Mouse (Mus musculus): ENCODE results near the gene Cradd.

Gene Cradd

DNA sequence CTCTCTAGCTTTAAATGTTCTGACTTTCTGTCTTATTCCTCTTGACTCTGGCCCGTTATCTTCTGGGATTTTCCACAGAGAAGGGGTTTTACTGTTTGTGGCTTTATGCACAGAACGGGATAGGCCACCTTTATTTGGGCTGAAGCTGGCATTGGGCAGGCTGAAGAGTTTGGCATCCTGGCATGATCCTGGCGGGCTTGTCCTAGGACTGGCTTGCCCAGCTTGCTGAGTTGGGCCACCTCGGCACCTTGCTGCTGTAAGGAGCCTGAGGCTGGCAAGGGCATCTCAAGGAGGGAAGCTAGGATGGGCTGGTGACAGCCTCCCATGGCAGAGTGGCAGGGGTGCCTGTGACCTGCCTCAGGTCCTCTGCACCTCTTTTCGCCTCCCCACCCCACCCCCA lies 55.6 kb downstream of the Cradd start:
- no peak for DNase-seq

DNA sequence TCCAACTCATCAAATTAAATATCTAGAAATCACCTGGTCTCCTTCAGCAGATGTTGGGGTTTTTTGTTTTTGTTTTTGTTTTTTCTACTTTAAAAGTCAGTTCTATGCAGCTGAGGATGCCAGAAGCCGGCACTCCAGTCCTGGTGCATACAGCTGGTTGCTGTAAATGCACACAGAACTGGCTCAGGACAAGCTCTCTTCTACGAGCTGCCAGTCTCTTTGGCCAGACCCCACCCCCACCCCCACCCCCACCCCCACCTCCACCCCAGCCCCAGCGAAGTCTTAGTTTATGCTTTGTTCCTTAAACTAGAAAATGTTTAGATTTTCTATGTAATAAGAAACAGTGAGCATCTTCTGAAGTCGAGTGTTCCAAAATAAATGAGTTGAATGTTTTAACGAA lies 57.0 kb downstream of the Cradd start:
- DNase-seq, result no peak

DNA sequence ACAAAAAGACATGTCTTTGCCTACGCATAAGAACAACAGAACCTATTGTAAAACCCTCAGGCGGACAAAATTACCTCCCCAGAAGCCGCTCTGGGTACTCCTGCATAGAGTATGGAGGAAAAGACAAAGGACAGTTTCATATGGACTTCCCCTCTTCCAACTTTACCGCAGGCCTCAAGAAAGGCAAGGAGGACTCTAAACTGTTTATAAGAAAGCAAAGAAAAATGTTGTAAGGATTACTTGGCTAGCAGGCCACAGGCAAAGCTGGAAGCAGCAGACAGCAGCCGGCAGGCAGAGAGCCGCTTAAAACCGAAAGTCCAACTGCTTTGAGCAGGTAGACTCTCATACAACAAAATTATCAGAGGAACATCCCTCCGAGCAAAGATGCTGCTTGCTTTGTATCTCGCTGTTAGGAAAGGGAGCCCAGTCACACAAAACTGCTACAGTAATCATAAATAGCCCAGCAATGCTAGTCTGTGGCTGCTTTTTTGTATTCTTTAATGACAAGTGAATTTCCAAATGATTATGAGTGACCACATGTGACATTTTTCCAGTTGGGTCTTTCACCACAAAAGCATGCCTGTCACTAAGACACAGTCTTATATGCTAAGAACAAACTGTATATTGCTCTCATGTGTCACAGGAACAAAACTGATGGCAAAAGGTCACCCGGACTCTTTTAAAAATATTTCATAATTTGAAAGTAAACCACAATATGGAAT lies 57.7 kb downstream of the Cradd start:
- no peak for DNase-seq

DNA sequence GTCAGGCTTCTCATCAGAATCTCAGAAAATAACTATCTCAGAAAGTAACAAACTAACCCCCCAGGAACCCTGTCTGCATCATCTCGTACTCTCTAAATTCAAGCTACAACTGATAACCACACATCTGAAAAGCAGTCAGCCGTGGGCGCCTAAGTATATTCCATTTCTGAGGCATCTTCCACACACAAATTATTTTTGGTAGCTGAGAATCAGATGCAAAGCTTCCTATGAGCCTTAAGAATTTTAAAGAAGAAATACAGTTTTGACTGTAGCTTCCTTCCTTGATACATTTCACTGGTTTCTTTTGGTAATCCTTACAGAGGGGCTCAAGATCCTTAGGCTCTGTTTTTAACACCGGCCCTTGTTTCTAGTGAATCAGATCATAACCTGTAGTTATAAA lies 58.4 kb downstream of the Cradd start:
- no peak for DNase-seq

- peak; percentile 70 for DNase-seq
Observed at GRCm38 (mm10) chr10:95264485-95265321, 59.2 kb downstream of the Cradd start.

GRCm38 (mm10) chr10:95262388-95262787 lies 61.5 kb downstream of the Cradd start:
- DNase-seq, result peak; percentile 76

DNA sequence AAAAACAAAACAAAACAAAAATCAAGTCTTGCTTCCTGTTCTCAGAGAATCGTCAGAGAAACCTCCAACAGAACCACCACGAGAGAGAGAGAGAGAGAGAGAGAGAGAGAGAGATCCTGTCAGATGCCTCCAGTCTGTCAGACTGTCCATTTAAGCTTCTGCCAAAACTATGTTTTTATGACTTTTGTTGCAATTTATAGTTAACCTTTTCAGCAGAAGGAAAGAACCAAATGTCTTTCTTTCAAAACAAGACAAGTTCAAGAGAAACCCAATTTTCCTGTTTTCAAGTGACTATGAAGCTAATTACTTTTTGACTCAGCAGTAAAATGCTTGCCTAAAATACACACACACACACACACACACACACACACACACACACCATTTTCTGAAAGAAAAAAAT lies 62.7 kb downstream of the Cradd start:
- no peak for DNase-seq

GRCm38 (mm10) chr10:95260420-95260819 lies 63.5 kb downstream of the Cradd start:
- no peak for DNase-seq

- no peak for DNase-seq
Observed at GRCm38 (mm10) chr10:95258471-95259155, 65.3 kb downstream of the Cradd start.

GRCm38 (mm10) chr10:95257979-95258378 lies 66.0 kb downstream of the Cradd start:
- DNase-seq, result no peak

DNA sequence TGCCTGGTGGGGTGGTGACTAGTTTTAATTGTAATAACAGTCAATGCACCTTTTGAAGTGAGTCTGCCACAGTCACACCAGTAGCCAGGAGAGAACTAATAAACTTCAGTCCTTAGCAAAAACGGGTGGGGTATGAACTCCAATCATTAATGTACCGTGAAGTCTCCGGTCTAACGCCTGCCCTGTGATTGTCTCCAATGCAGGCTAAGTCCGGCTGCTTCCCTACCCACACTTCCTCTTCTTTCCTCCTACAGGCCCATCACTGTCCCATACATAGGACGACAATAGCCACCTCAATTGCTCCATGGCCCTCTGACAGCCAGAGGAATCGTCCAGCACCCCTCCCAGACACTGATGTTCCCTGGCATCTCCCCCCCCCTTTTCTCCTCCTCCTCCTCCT lies 67.8 kb downstream of the Cradd start:
- DNase-seq, result no peak

DNA sequence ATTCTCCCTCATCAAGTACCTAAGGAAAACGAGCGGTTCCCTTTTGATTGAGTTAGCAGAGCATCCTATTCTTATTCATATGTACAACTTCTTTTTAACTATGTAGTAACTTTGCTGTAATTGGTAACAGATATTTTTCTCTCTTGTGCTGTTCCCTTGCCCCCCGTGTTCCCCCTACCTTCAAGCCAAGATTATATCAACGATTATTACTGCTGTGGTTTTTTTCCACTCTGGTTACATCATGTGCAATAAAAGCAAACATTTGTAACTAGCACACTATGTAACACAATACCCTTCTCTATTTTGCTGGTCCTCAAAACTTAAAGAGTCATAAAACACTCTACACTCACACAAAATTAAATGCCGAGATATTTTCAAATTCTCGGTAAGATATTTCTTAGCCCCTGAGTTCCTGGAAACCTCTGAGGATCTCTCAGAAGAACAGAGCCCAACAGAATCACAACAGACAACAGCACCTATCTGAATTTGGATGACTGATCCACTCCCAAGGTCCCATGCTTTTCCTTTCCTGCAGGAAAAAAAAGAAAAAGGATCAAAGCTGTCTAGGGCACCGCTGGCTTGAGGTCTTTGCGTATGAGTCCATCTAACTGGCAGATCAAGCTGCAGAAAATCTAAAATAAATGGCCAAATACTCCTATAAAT lies 68.8 kb downstream of the Cradd start:
- DNase-seq, result no peak

GRCm38 (mm10) chr10:95254453-95255001 lies 69.4 kb downstream of the Cradd start:
- DNase-seq, result no peak

GRCm38 (mm10) chr10:95254046-95254445 lies 69.9 kb downstream of the Cradd start:
- no peak for DNase-seq

DNA sequence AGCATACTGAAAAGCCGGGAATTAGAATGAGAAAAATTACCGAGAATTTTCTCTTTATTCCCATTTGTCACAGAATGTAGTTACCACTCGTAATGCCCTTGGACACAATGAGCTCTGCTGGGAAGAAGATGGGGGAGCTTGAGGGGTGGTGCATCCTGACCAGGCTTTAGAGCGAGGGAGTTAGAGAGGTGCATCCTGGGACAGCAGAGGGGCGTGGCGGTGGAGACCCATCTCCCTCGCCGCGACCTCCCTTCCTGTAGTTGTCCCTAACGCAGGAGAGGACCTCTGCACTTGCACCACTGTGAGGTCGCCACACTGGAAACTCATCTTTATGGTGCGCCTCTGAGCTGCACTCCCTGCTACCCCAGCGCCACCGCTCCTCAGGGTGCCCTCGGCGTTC lies 72.3 kb downstream of the Cradd start:
- DNase-seq, result no peak

DNA sequence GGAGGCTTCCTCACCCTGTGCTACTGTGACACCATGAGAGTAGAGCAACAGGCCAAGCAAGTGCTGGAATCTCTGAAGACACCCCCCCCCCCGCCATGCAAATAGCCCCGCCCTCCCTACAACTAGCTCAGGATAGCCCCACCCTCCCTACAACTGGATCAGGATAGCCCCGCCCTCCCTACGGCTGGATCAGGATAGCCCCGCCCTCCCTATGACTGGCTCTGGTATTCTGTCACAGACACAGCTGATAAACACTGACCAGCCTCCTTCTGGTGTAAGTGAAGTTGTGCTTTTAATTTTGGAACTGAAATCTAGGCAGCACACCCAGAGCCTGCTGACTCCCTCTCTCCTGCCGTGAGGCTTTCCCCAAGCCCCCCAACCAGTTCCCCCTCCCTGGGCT lies 75.6 kb downstream of the Cradd start:
- DNase-seq, result no peak

GRCm38 (mm10) chr10:95246696-95247095 lies 77.2 kb downstream of the Cradd start:
- DNase-seq, result no peak

- DNase-seq, result no peak
Observed at GRCm38 (mm10) chr10:95245680-95245982, 78.3 kb downstream of the Cradd start.

DNA sequence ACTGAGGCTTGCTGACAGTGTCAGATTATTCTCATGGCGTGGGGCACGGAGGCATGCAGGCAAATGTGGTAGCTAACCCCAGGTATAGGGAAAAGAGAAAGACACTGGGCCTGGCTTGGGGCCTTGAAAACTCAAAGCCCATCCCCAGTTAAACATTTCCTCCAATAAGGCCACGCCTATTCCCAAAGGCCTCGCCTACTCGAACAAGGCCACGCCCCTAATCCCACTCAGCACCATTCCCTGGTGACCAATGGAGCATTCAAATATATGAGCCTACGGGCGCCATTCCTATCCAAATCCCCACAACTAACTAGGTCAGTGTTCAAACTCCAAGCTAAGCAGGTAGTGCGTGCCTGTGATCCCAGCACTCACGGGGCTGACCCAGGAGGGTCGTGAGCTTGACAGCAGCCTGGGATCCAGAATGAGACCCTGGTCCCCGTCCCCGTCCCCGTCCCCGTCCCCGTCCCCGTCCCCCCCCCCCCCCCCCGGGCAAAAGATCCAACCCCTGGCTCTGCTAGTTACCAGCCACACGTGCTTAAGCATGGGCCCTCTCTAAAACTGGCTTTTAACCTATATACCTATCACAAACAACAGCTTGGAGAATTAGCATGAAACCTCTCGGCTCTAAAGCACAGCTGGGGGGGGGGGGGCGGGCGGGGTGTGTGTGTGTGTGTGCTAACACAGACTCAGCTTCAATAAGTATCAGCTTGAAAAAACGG lies 78.8 kb downstream of the Cradd start:
- DNase-seq, result no peak

DNA sequence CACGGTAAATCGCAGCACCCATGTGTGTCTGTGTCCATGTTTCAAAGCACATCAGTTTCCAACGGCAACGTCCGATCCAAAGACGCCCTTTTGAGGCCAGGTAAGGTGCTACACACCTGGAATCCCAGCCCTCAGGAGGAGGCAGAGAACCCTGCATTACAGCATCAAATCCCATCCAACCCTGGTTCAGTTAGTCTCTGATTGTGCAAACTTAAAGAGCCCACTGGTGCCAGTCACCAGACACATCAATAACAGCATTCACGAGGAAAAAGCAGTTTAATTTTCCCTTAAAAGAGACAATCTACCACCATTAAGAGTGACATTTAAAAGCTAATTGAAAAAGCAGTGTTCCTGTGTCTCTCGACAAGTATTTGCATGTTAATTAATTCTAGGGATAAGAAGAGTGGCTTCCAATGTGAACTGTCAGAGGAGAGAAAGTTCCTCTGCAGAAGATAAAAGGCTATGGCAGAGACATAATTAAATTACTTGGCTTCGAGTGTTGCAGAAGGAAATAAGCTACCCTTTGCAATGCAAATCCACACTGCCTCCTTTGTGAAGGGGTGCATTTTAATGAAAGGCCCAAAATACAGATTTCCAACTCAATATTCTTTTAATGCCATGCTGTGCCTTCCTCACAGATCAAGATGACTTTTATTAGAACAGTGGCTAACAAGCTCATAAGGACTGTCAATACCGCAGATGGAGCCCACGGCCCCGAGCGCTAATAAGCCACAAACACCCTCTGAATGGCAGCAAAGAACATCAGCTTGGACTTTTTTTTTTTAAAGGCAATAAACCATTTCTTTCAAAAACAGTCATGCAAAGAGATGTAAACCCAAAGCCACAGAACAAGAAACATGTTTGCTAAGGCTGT lies 84.5 kb downstream of the Cradd start:
- no peak for DNase-seq

- no peak for DNase-seq
Observed at GRCm38 (mm10) chr10:95238667-95239066, 85.3 kb downstream of the Cradd start.

Data from thymus, postnatal 14 days (tissue).